Mouse (Mus musculus) small intestine, adult 2 months (tissue): ENCODE measurements around the gene Rps6ka5. TPM values are rescaled to one million over a fixed set of nuclear protein-coding genes. Genes with fewer than 3 reads are reported as not detected.

Experiments used
- H3K27ac ChIP-seq: fragments of 200-500 bp; 2 replicates; pipeline ENCODE4 v1.5.1; 2012; ENCODE audit warnings: low read depth, low read length, control low read depth, inconsistent platforms; ENCODE audit not compliant: insufficient read depth
- H3K27me3 ChIP-seq: fragments of 200-500 bp; 2 replicates; pipeline ENCODE4 v1.6.1; 2012; ENCODE audit warnings: mild to moderate bottlenecking, moderate library complexity, low read length, inconsistent platforms; ENCODE audit not compliant: control insufficient read depth, insufficient read depth
- H3K36me3 ChIP-seq: fragments of 200-500 bp; 2 replicates; pipeline ENCODE4 v1.6.1; 2012; ENCODE audit warnings: mild to moderate bottlenecking, low read length, control low read depth, inconsistent platforms; ENCODE audit not compliant: control insufficient read depth, insufficient read depth
- H3K4me1 ChIP-seq: fragments of 200-500 bp; 2 replicates; pipeline ENCODE4 v1.6.1; 2012; ENCODE audit warnings: low read length, inconsistent platforms, mixed read lengths; ENCODE audit not compliant: control insufficient read depth, insufficient read depth, insufficient read length
- H3K4me3 ChIP-seq: fragments of 200-500 bp; 2 replicates; pipeline ENCODE4 v1.5.1; 2012; ENCODE audit warnings: low read depth, mild to moderate bottlenecking, control low read depth, inconsistent platforms, low read length, moderate library complexity
- CTCF ChIP-seq: fragments of 200-500 bp; IDR thresholded peaks from 2 replicates; pipeline ENCODE4 v1.5.1; 2012; ENCODE audit warnings: low read depth, mild to moderate bottlenecking, control low read depth, inconsistent platforms, low read length, moderate library complexity, mixed read lengths; ENCODE audit not compliant: insufficient replicate concordance, insufficient read length; ENCODE audit errors: extremely low read depth
- POLR2A ChIP-seq: fragments of 200-500 bp; IDR thresholded peaks from 2 replicates; pipeline ENCODE4 v1.6.1; 2012; ENCODE audit warnings: low read depth, mild to moderate bottlenecking, control low read depth, inconsistent platforms, low read length, moderate library complexity
- WGBS: fragments of 180-500 bp; shearing (Covaris S2); methylation state at CpG from one replicate; pipeline ENCODE4 v1.1.7; 2018; 5-methylcytosine and 5-hydroxymethylcytosine counted together
- polyA plus RNA-seq: library from polyadenylated mRNA; depleted of rRNA; stranded (reverse); fragments of >200 nt; gene quantifications from 2 replicates; pipeline ENCODE4 v1.2.3, GENCODE M21; 2012

Rps6ka5 gene
- polyA plus RNA-seq, 1 experiment: 0.62 TPM

DNA sequence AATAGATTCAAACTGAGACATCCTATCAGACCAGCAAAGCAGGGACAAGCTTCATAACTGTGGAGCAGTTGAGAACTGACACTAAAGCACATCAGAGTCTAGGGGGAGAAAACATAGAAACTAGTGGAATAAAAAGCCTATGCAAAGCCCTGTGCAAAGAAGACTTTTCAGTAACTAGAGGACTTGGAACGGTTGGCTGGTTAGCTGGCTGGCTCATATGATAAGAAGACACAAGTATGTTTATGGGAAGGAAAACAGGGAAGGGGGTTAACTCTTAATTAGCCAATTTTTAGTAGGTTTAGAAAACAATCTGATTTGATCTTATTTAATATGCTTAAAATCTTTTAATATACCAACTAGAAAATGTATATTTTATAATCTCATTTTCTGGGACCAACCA is 16.4 kb downstream of the Rps6ka5 start:
- H3K4me3 ChIP-seq: no peak overlapping the region
- 13% methylated on average over 1 of the region's 1 CpGs for WGBS
- no peak for TF ChIP-seq CTCF

DNA sequence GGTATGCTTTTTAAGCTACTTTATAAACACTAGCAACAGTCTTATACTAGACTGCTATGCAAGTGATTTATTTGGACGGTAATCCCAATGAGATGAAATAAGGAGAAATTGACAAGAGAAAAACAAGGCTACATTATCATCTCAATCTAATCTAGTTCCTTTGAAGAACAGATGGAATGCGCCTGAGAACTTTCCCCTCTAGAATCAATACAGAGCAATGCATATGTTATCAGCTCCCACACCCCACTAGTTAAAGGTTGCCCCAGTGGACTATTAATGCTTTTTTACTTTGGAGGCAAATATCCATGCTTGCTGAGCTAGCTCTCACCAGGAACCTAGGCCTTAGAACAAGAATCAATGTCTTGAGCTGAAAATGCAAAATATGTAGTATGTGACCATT is 19.5 kb downstream of the Rps6ka5 start:
- H3K4me1 ChIP-seq: peaks cover 14% of the 10 kb centered on the region; the same call in 1 of the 2 replicates
- 0 out of 2 replicates have a peak overlapping the region, but pooled peaks have one; percentile 42 for H3K27ac ChIP-seq
- H3K4me3 ChIP-seq: no peak overlapping the region
- no peaks in the 10 kb centered on the region for H3K36me3 ChIP-seq
- TF ChIP-seq POLR2A: no peak
- TF ChIP-seq CTCF: no peak
- 28% methylated on average over 2 of the region's 2 CpGs for WGBS
- H3K27me3 ChIP-seq: no peaks in the 10 kb centered on the region

More for the DNA sequence above, 16.4 kb downstream of the Rps6ka5 start:
- Histone ChIP-seq H3K27ac (no peak overlapping the region), H3K36me3 (no peaks in the 10 kb centered on the region), H3K27me3 (no peaks in the 10 kb centered on the region), H3K4me1 (peaks cover 11% of the 10 kb centered on the region; the same call in 1 of the 2 replicates)

GRCm38 (mm10) chr12:100705057-100705722 is 21.6 kb downstream of the Rps6ka5 start:
- no peak for TF ChIP-seq CTCF
- TF ChIP-seq POLR2A: no peak
- H3K4me3 ChIP-seq: no peak overlapping the region
- WGBS: 80% methylated on average over 5 of the region's 5 CpGs
- peaks cover 6% of the 10 kb centered on the region; the same call in 1 of the 2 replicates for H3K4me1 ChIP-seq
- no peaks in the 10 kb centered on the region for H3K36me3 ChIP-seq
- no peak overlapping the region for H3K27ac ChIP-seq
- H3K27me3 ChIP-seq: no peaks in the 10 kb centered on the region

DNA sequence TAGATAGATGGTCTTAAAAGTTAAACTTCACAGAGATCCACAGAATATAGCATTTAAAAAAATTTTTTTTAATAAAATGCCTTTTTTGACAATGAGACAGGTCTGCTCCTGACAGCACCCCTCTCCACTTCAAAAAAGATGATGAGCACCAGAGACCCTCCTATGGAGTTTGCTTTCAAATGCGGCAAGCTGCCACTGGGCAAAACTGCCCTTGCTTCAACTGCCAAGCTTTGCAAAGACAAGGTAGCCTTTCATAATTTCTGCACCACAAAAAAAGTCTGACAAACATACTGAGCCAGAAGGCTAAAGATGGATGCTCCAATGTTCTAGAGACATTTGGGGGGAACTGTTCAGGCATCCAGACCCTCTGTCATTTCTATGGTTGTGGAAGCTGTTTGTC is 28.8 kb downstream of the Rps6ka5 start:
- H3K4me1 ChIP-seq: no peaks in the 10 kb centered on the region
- no peak overlapping the region for H3K27ac ChIP-seq
- no peaks in the 10 kb centered on the region for H3K36me3 ChIP-seq
- 91% methylated on average over 1 of the region's 1 CpGs for WGBS
- no peaks in the 10 kb centered on the region for H3K27me3 ChIP-seq
- TF ChIP-seq POLR2A: no peak
- TF ChIP-seq CTCF: no peak
- H3K4me3 ChIP-seq: no peak overlapping the region

GRCm38 (mm10) chr12:100696621-100697020 is 30.2 kb downstream of the Rps6ka5 start:
- Histone ChIP-seq H3K4me3 (no peak overlapping the region), H3K27me3 (no peaks in the 10 kb centered on the region), H3K4me1 (no peaks in the 10 kb centered on the region), H3K36me3 (no peaks in the 10 kb centered on the region), H3K27ac (no peak overlapping the region)
- 58% methylated on average over 4 of the region's 4 CpGs for WGBS
- no peak for TF ChIP-seq CTCF
- no peak for TF ChIP-seq POLR2A

- Histone ChIP-seq H3K4me3 (no peak overlapping the region), H3K27ac (no peak overlapping the region), H3K36me3 (no peaks in the 10 kb centered on the region), H3K4me1 (no peaks in the 10 kb centered on the region), H3K27me3 (no peaks in the 10 kb centered on the region)
- 83% methylated on average over 3 of the region's 3 CpGs for WGBS
- TF ChIP-seq CTCF: no peak
- no peak for TF ChIP-seq POLR2A
Observed at GRCm38 (mm10) chr12:100695252-100695651, 31.5 kb downstream of the Rps6ka5 start.

DNA sequence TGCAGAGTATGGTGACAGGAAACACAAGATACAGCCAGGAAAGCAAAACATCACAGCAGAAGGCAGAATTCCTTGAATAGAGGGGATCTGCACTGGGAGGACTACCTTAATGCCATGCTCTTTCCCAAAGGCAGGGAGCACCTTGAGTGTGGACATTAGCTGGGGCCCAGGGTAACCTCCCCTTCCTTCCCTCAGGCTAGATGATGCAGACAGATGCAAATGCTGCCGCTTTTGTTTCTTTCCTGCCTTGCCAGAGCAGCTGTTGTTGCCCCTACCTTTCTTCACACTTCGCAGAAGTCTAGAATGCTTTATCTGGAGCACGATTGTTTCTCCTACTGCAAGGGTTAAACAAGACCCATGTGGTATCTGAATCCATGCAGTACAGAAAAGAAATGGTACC is 34.6 kb downstream of the Rps6ka5 start:
- no peaks in the 10 kb centered on the region for H3K4me1 ChIP-seq
- H3K27ac ChIP-seq: no peak overlapping the region
- no peak for TF ChIP-seq POLR2A
- no peak for TF ChIP-seq CTCF
- WGBS: 89% methylated on average over 3 of the region's 3 CpGs
- no peaks in the 10 kb centered on the region for H3K36me3 ChIP-seq
- no peak overlapping the region for H3K4me3 ChIP-seq
- no peaks in the 10 kb centered on the region for H3K27me3 ChIP-seq
